Mouse (Mus musculus) hindbrain, embryonic 16.5 days (tissue): ENCODE data around the gene Flnb. TPM values are rescaled to one million over a fixed set of nuclear protein-coding genes. Genes with fewer than 3 reads are reported as not detected.

Experiments used
- ATAC-seq: fragments of 200-750 bp; cut with Nextera tagmentation; 2 replicates; pipeline ENCODE4 v1.8.0; 2017; ENCODE audit warnings: moderate TSS enrichment, moderate library complexity
- H3K27ac ChIP-seq: fragments of 300-500 bp; sonication (generic); 2 replicates; pipeline ENCODE4 v1.5.1; 2014; ENCODE audit warnings: low read depth, mild to moderate bottlenecking, control low read depth, low read length, moderate library complexity
- H3K27me3 ChIP-seq: fragments of 300-500 bp; sonication (generic); replicated peaks from 2 replicates; pipeline ENCODE4 v1.6.1; 2014; ENCODE audit warnings: low read length; ENCODE audit not compliant: control insufficient read depth, insufficient read depth
- H3K36me3 ChIP-seq: fragments of 300-500 bp; sonication (generic); 2 replicates; pipeline ENCODE4 v1.6.1; 2014; ENCODE audit warnings: mild to moderate bottlenecking, low read length, moderate library complexity, mixed read lengths; ENCODE audit not compliant: control insufficient read depth, insufficient read depth
- H3K4me1 ChIP-seq: fragments of 300-500 bp; sonication (generic); 2 replicates; pipeline ENCODE4 v1.6.1; 2014; ENCODE audit warnings: low read depth, low read length; ENCODE audit not compliant: control insufficient read depth, insufficient read depth
- H3K4me2 ChIP-seq: fragments of 300-500 bp; sonication (generic); 2 replicates; pipeline ENCODE4 v1.6.1; 2014; ENCODE audit warnings: mild to moderate bottlenecking, low read length, control low read depth, moderate library complexity
- H3K4me3 ChIP-seq: fragments of 300-500 bp; sonication (generic); 2 replicates; pipeline ENCODE4 v1.5.1; 2014; ENCODE audit warnings: mild to moderate bottlenecking, low read length, control low read depth, moderate library complexity
- H3K9ac ChIP-seq: fragments of 300-500 bp; sonication (generic); 2 replicates; pipeline ENCODE4 v1.6.1; 2014; ENCODE audit warnings: low read depth, mild to moderate bottlenecking, control low read depth, low read length, moderate library complexity
- H3K9me3 ChIP-seq: fragments of 300-500 bp; sonication (generic); 2 replicates; pipeline ENCODE4 v1.6.1; 2014; ENCODE audit warnings: mild to moderate bottlenecking, low read length, moderate library complexity; ENCODE audit not compliant: control insufficient read depth
- WGBS: fragments of 180-500 bp; shearing (Covaris S2); extraction: QIAGEN DNeasy Blood & Tissue Kit; methylation state at CpG from one replicate; pipeline ENCODE4 v1.1.7; 2014; 5-methylcytosine and 5-hydroxymethylcytosine counted together
- polyA plus RNA-seq: library from polyadenylated mRNA; unstranded; fragments of >200 nt; fragmentation: Nextera tagmentation; extraction: Ambion mirVana; gene quantifications from 2 replicates; pipeline ENCODE4 v1.2.1, GENCODE M21; 2015

Gene Flnb
- polyA plus RNA-seq, 1 experiment from 2014 or later, result 6.3 TPM

- ATAC-seq, result no peak
Measured at GRCm38 (mm10) chr14:7867224-7867623, 49.5 kb downstream of the Flnb start.

GRCm38 (mm10) chr14:7867841-7868240, 50.1 kb downstream of the Flnb start:
- 85% methylated on average over 3 of the region's 3 CpGs for WGBS
- H3K4me2 ChIP-seq, result no peak overlapping the region
- no peaks in the 10 kb centered on the region for H3K27me3 ChIP-seq
- H3K4me1 ChIP-seq, result no peaks in the 10 kb centered on the region
- H3K9ac ChIP-seq, result no peak overlapping the region
- ATAC-seq, result no peak
- H3K4me3 ChIP-seq, result no peak overlapping the region
- peaks cover 3% of the 10 kb centered on the region; the same call in 1 of the 2 replicates for H3K36me3 ChIP-seq
- no peaks in the 10 kb centered on the region for H3K9me3 ChIP-seq
- no peak overlapping the region for H3K27ac ChIP-seq

More at GRCm38 (mm10) chr14:7867224-7867623, 49.5 kb downstream of the Flnb start:
- H3K4me2 ChIP-seq, result no peak overlapping the region
- no peaks in the 10 kb centered on the region for H3K27me3 ChIP-seq
- no peaks in the 10 kb centered on the region for H3K4me1 ChIP-seq
- no peak overlapping the region for H3K27ac ChIP-seq
- WGBS, result 93% methylated on average over 7 of the region's 7 CpGs
- H3K9ac ChIP-seq, result no peak overlapping the region
- H3K4me3 ChIP-seq, result no peak overlapping the region
- H3K9me3 ChIP-seq, result no peaks in the 10 kb centered on the region
- H3K36me3 ChIP-seq, result peaks cover 3% of the 10 kb centered on the region; the same call in 1 of the 2 replicates

- no peak overlapping the region for H3K9ac ChIP-seq
Measured at GRCm38 (mm10) chr14:7869796-7870195, 52.0 kb downstream of the Flnb start.

DNA sequence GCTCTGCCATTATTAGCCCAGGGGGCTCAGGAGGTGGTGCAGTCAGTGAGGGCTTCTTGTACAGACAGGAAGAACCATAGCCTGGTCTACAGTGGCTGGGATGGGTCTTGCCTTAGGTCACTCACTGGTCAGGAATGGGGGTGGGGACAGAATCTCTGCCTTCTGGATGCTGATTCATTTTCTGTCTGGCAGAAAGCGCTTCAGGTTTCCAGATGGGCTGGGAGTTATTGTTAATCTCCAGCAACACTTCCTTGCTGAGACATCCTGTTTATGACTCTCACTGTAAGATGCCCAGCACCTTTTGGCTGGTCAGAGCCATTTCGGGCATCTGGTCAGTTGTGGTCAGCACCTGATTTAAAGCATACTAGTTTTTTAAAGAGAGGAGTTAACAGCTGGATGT, 55.8 kb downstream of the Flnb start:
- H3K27ac ChIP-seq, result no peak overlapping the region
- 90% methylated on average over 2 of the region's 2 CpGs for WGBS
- ATAC-seq, result no peak
- no peaks in the 10 kb centered on the region for H3K4me1 ChIP-seq
- H3K9me3 ChIP-seq, result no peaks in the 10 kb centered on the region
- peaks cover 9% of the 10 kb centered on the region for H3K36me3 ChIP-seq
- H3K27me3 ChIP-seq, result no peaks in the 10 kb centered on the region
- no peak overlapping the region for H3K4me2 ChIP-seq
- H3K4me3 ChIP-seq, result no peak overlapping the region
- no peak overlapping the region for H3K9ac ChIP-seq

More at GRCm38 (mm10) chr14:7869796-7870195, 52.0 kb downstream of the Flnb start:
- Histone ChIP-seq H3K9me3 (no peaks in the 10 kb centered on the region), H3K4me2 (no peak overlapping the region), H3K27ac (no peak overlapping the region), H3K27me3 (no peaks in the 10 kb centered on the region), H3K4me1 (no peaks in the 10 kb centered on the region), H3K36me3 (peaks cover 11% of the 10 kb centered on the region), H3K4me3 (no peak overlapping the region)
- WGBS, result 96% methylated on average over 6 of the region's 6 CpGs
- no peak for ATAC-seq

- WGBS, result 76% methylated on average over 4 of the region's 4 CpGs
- Histone ChIP-seq H3K9me3 (no peaks in the 10 kb centered on the region), H3K9ac (no peak overlapping the region), H3K4me2 (no peak overlapping the region), H3K36me3 (peaks cover 9% of the 10 kb centered on the region), H3K4me1 (no peaks in the 10 kb centered on the region), H3K27me3 (no peaks in the 10 kb centered on the region), H3K27ac (no peak overlapping the region), H3K4me3 (no peak overlapping the region)
- ATAC-seq, result no peak
Measured at GRCm38 (mm10) chr14:7874495-7874894, 56.7 kb downstream of the Flnb start.

- 90% methylated on average over 2 of the region's 2 CpGs for WGBS
- H3K27ac ChIP-seq, result no peak overlapping the region
- no peak overlapping the region for H3K9ac ChIP-seq
- no peaks in the 10 kb centered on the region for H3K9me3 ChIP-seq
- no peak for ATAC-seq
- no peaks in the 10 kb centered on the region for H3K27me3 ChIP-seq
- H3K4me2 ChIP-seq, result no peak overlapping the region
- no peaks in the 10 kb centered on the region for H3K4me1 ChIP-seq
- peaks cover 22% of the 10 kb centered on the region for H3K36me3 ChIP-seq
- H3K4me3 ChIP-seq, result no peak overlapping the region
Measured at GRCm38 (mm10) chr14:7877957-7878356, 60.2 kb downstream of the Flnb start.

- 94% methylated on average over 6 of the region's 6 CpGs for WGBS
- H3K9me3 ChIP-seq, result no peaks in the 10 kb centered on the region
- H3K27me3 ChIP-seq, result no peaks in the 10 kb centered on the region
- ATAC-seq, result no peak
- no peak overlapping the region for H3K4me3 ChIP-seq
- peaks cover 24% of the 10 kb centered on the region for H3K36me3 ChIP-seq
- no peak overlapping the region for H3K9ac ChIP-seq
- H3K4me2 ChIP-seq, result no peak overlapping the region
- H3K4me1 ChIP-seq, result no peaks in the 10 kb centered on the region
- no peak overlapping the region for H3K27ac ChIP-seq
Measured at GRCm38 (mm10) chr14:7880389-7880788, 62.6 kb downstream of the Flnb start.

- WGBS, result 93% methylated on average over 11 of the region's 11 CpGs
- peaks cover 29% of the 10 kb centered on the region for H3K36me3 ChIP-seq
- ATAC-seq, result no peak
- no peaks in the 10 kb centered on the region for H3K27me3 ChIP-seq
- no peaks in the 10 kb centered on the region for H3K9me3 ChIP-seq
- no peak overlapping the region for H3K4me3 ChIP-seq
- H3K27ac ChIP-seq, result no peak overlapping the region
- H3K4me2 ChIP-seq, result no peak overlapping the region
- no peak overlapping the region for H3K9ac ChIP-seq
- H3K4me1 ChIP-seq, result no peaks in the 10 kb centered on the region; the same call in 1 of the 2 replicates
Measured at GRCm38 (mm10) chr14:7881533-7881932, 63.8 kb downstream of the Flnb start.

- Histone ChIP-seq H3K36me3 (peaks cover 31% of the 10 kb centered on the region), H3K4me1 (no peaks in the 10 kb centered on the region; the same call in 1 of the 2 replicates), H3K27me3 (no peaks in the 10 kb centered on the region), H3K4me2 (no peak overlapping the region), H3K9ac (no peak overlapping the region), H3K4me3 (no peak overlapping the region), H3K9me3 (no peaks in the 10 kb centered on the region), H3K27ac (no peak overlapping the region)
- ATAC-seq, result no peak
- 97% methylated on average over 8 of the region's 8 CpGs for WGBS
Measured at GRCm38 (mm10) chr14:7882050-7882449, 64.3 kb downstream of the Flnb start.

DNA sequence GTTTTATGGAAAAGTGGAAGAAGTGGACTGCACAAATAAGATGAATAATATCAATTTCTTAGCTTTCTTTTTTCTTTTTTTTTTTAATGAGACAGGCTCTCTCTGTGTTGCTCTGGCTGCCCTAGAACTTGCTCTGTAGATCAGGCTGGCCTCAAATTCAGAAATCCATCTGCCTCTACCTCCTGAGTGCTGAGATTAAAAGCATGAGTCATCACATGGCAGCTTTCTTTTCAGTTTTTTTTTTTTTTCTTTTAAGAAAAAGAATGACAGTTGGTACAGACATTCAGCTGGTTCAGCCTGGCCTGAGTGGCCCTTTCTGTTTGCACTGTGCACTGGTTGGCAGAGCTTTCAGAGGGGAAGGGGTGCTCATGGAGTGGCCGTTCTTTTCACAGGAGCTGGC, 66.4 kb downstream of the Flnb start:
- no peak overlapping the region for H3K9ac ChIP-seq
- no peak overlapping the region for H3K4me3 ChIP-seq
- H3K27ac ChIP-seq, result no peak overlapping the region
- H3K27me3 ChIP-seq, result no peaks in the 10 kb centered on the region
- peaks cover 7% of the 10 kb centered on the region for H3K4me1 ChIP-seq
- 81% methylated on average over 1 of the region's 1 CpGs for WGBS
- no peak overlapping the region for H3K4me2 ChIP-seq
- H3K36me3 ChIP-seq, result peaks cover 31% of the 10 kb centered on the region
- no peak for ATAC-seq
- no peaks in the 10 kb centered on the region for H3K9me3 ChIP-seq
